Mouse (Mus musculus) heart, postnatal 25 days (tissue): ENCODE measurements around the gene Armh1. TPM values are rescaled to one million over a fixed set of nuclear protein-coding genes. Genes with fewer than 3 reads are reported as not detected.

Experiments
- DNase-seq: peaks from one replicate; pipeline ENCODE4 v3.0.0; 2022; ENCODE audit warnings: low spot score
- intact Hi-C: fragments of 180-260 bp; cut with DNase I; formaldehyde crosslinking; loops from one replicate; pipeline ENCODE4 v1.15.1; 2025
- total RNA-seq, 2 experiments: library from RNA; stranded (reverse); gene quantifications; 2 replicates each; pipeline ENCODE4 v1.2.3; 2021

Armh1 gene
- total RNA-seq, 2 experiments from 2014 or later, result not detected

- DNase-seq, result no peak
- intact Hi-C loops, result no loop called here
Observed at GRCm38 (mm10) chr4:117229590-117229989, 22.3 kb downstream of the Armh1 start.

GRCm38 (mm10) chr4:117225250-117225649 lies 26.7 kb downstream of the Armh1 start:
- no peak for DNase-seq
- intact Hi-C loops, result no loop called here

- DNase-seq, result no peak
- intact Hi-C loops, result no loop called here
Observed at GRCm38 (mm10) chr4:117224122-117224521, 27.8 kb downstream of the Armh1 start.

- intact Hi-C loops, result no loop called here
- no peak for DNase-seq
Observed at GRCm38 (mm10) chr4:117223001-117223400, 28.9 kb downstream of the Armh1 start.

GRCm38 (mm10) chr4:117221836-117222235 lies 30.1 kb downstream of the Armh1 start:
- no peak for DNase-seq
- intact Hi-C loops, result no loop called here

GRCm38 (mm10) chr4:117220741-117221515 lies 31.0 kb downstream of the Armh1 start:
- DNase-seq, result no peak
- intact Hi-C loops, result no loop called here

- DNase-seq, result no peak
- intact Hi-C loops, result loop anchor here (5.0 kb wide), 1 partner anchor 216 kb away; no protein-coding TSS in a partner anchor
Observed at GRCm38 (mm10) chr4:117218517-117219219, 33.3 kb downstream of the Armh1 start.

GRCm38 (mm10) chr4:117217029-117217428 lies 34.9 kb downstream of the Armh1 start:
- intact Hi-C loops, result loop anchor here (5.0 kb wide), 1 partner anchor 215 kb away; no protein-coding TSS in a partner anchor

GRCm38 (mm10) chr4:117214250-117214649 lies 37.7 kb downstream of the Armh1 start:
- intact Hi-C loops, result no loop called here
- DNase-seq, result no peak

More at GRCm38 (mm10) chr4:117217029-117217428, 34.9 kb downstream of the Armh1 start:
- no peak for DNase-seq

- peak; percentile 31 for DNase-seq
- intact Hi-C loops, result no loop called here
Observed at GRCm38 (mm10) chr4:117210147-117211074, 41.5 kb downstream of the Armh1 start.

GRCm38 (mm10) chr4:117209592-117209991 lies 42.3 kb downstream of the Armh1 start:
- intact Hi-C loops, result no loop called here
- DNase-seq, result no peak

- no peak for DNase-seq
- intact Hi-C loops, result no loop called here
Observed at GRCm38 (mm10) chr4:117202992-117203354, 49.0 kb downstream of the Armh1 start.

- intact Hi-C loops, result no loop called here
- no peak for DNase-seq
Observed at GRCm38 (mm10) chr4:117202046-117202991, 49.6 kb downstream of the Armh1 start.

GRCm38 (mm10) chr4:117191804-117192203 lies 60.1 kb downstream of the Armh1 start:
- intact Hi-C loops, result no loop called here
- no peak for DNase-seq

GRCm38 (mm10) chr4:117190660-117191059 lies 61.3 kb downstream of the Armh1 start:
- intact Hi-C loops, result no loop called here
- no peak for DNase-seq

GRCm38 (mm10) chr4:117189856-117190543 lies 61.9 kb downstream of the Armh1 start:
- intact Hi-C loops, result no loop called here
- no peak for DNase-seq

- intact Hi-C loops, result no loop called here
Observed at GRCm38 (mm10) chr4:117189382-117189855, 62.5 kb downstream of the Armh1 start.

GRCm38 (mm10) chr4:117188969-117189368 lies 63.0 kb downstream of the Armh1 start:
- intact Hi-C loops, result no loop called here
- DNase-seq, result no peak

More at GRCm38 (mm10) chr4:117189382-117189855, 62.5 kb downstream of the Armh1 start:
- DNase-seq, result peak; percentile 66
